Mouse (Mus musculus): ENCODE data around the gene Rpl23.

DNA sequence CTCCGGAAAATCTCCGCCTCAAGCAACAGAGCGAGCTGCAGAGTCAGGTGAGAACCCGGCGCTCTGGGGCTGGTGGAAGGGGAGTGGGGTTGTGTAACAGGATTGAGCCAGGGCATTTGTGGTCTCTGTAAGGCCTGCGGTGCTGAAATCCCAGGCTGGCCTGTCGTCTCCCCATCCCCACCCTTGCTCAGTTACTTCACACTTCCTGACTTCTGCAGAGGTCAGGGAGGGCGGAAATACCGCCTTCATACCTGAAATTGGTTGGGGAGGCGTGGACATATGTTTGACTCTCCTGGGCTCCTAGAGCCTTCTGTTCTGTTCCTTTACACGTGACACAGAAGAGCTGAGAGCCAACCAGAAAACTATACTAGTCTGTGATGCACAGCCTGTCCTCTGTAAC, 33.5 kb upstream of the Rpl23 start:
- TF ChIP-seq GATA1 (IDR thresholded peaks at IDR 0.05; ENCODE audit: low read length) (no peak), TAL1 (IDR thresholded peaks at IDR 0.05; ENCODE audit: low read length) (no peak)
